In the genomic region with DNA sequence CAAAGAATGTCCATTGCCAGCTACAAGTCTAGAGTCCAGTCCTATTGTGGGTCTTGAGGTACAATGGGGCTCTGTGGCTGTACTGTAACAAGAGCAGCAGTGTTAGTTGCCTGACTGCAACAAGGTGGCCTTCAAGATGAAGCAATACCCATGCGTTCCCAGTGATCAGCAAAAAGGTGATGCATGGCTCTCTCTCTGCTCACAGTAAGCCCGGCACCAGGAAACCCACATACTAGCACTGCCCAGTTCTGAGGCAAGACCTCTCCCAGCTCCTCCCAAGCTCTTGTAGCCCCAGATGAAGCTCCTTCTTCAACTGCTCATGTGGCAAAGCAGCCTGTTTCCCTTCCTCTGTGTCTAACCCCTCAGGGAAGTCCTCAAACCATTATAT, we compare ENCODE assay signal across 20 mouse cellular contexts. TPM values are rescaled to one million over a fixed set of nuclear protein-coding genes. Genes with fewer than 3 reads are reported as not detected.
A peak's percentile ranks its signal among the peaks of the same experiment; 100 is the strongest.
DNase-seq lines count a peak whose midpoint lies in the region; ATAC-seq lines count a peak whose summit lies in the region.
"Had no signal": no experiment of that assay in that cellular context is flagged by ENCODE, and none has a peak within 500 bp of the region (broad histone marks: within the 10 kb centered on the region; RNA-seq: fewer than 3 reads in every experiment).

No protein-coding gene starts in this region.

- no peak for DNase-seq in forebrain, embryonic 10.5 days (ENCODE audit: extremely low spot score, low spot score)
- no peak for DNase-seq in forebrain, embryonic 11.5 days (ENCODE audit: low spot score)
- DNase-seq in hindbrain, embryonic 10.5 days (ENCODE audit: low spot score), result no peak
- no peak for DNase-seq in limb, embryonic 11.5 days (ENCODE audit: low spot score)
- no peak for DNase-seq in kidney, postnatal 14 days
- DNase-seq in cerebellum, postnatal 4 days (ENCODE audit: low spot score in 2 of 2), result no peak
- DNase-seq: adrenal gland, adult 8-10 months; adrenal gland, postnatal 36 days; B cell, adult 2 months; cerebellum, adult 2 months; cerebellum, postnatal 25 days; heart, adult 18-20 months; kidney, adult 18-20 months had no signal

- H3K9ac ChIP-seq in forebrain, embryonic 11.5 days (ENCODE audit: low read length), result no peak overlapping the region
- H3K9ac ChIP-seq in hindbrain, embryonic 16.5 days (ENCODE audit: low read depth, low read length), result no peak overlapping the region
- H3K9ac ChIP-seq in limb, embryonic 11.5 days (ENCODE audit: low read length), result no peak overlapping the region
- H3K9ac ChIP-seq: forebrain, embryonic 15.5 days; heart, embryonic 12.5 days; hindbrain, embryonic 15.5 days had no signal

- H3K4me1 ChIP-seq in forebrain, embryonic 10.5 days, result peaks cover 85% of the 10 kb centered on the region
- peaks cover 9% of the 10 kb centered on the region; the same call in 1 of the 2 replicates for H3K4me1 ChIP-seq in forebrain, embryonic 11.5 days (replicated peaks; ENCODE audit: control insufficient read depth, insufficient read depth, low read length)
- peaks cover 73% of the 10 kb centered on the region for H3K4me1 ChIP-seq in hindbrain, embryonic 10.5 days (replicated peaks)
- H3K4me1 ChIP-seq in hindbrain, embryonic 16.5 days (ENCODE audit: control insufficient read depth, insufficient read depth, low read depth, low read length), result no peaks in the 10 kb centered on the region
- peaks cover 72% of the 10 kb centered on the region for H3K4me1 ChIP-seq in limb, embryonic 11.5 days (ENCODE audit: control insufficient read depth, insufficient read depth, low read length)

- H3K9me3 ChIP-seq in forebrain, embryonic 10.5 days, result no peaks in the 10 kb centered on the region
- no peaks in the 10 kb centered on the region for H3K9me3 ChIP-seq in forebrain, embryonic 11.5 days (ENCODE audit: control insufficient read depth, low read length)
- no peaks in the 10 kb centered on the region for H3K9me3 ChIP-seq in hindbrain, embryonic 10.5 days
- H3K9me3 ChIP-seq in hindbrain, embryonic 16.5 days (ENCODE audit: control insufficient read depth, low read length), result no peaks in the 10 kb centered on the region
- no peaks in the 10 kb centered on the region for H3K9me3 ChIP-seq in limb, embryonic 11.5 days (ENCODE audit: control insufficient read depth, low read length)
- H3K9me3 ChIP-seq: forebrain, embryonic 15.5 days; G1E; heart, embryonic 12.5 days; hindbrain, embryonic 15.5 days had no signal

- ATAC-seq in forebrain, embryonic 11.5 days (replicated peaks; ENCODE audit: low FRiP score), result no peak
- ATAC-seq in hindbrain, embryonic 16.5 days, result no peak
- ATAC-seq in limb, embryonic 11.5 days (ENCODE audit: insufficient number of reproducible peaks, low FRiP score, low TSS enrichment, low read depth), result no peak
- ATAC-seq: CD4-positive, CD25-positive, alpha-beta regulatory T cell, adult 4 months; forebrain, embryonic 15.5 days; inflammation-experienced regulatory T-cells, adult 6 months had no signal

- peak overlapping the region; percentile 81; the same call in 1 of the 2 replicates for H3K27ac ChIP-seq in forebrain, embryonic 10.5 days
- no peak overlapping the region for H3K27ac ChIP-seq in forebrain, embryonic 11.5 days (ENCODE audit: low read depth, low read length)
- H3K27ac ChIP-seq in hindbrain, embryonic 10.5 days, result 0 out of 2 replicates have a peak overlapping the region, but pooled peaks have one; percentile 3
- no peak overlapping the region for H3K27ac ChIP-seq in hindbrain, embryonic 16.5 days (ENCODE audit: low read depth, low read length)
- peak overlapping the region; percentile 38; the same call in 1 of the 2 replicates for H3K27ac ChIP-seq in limb, embryonic 11.5 days (replicated peaks; ENCODE audit: low read depth, low read length)
- H3K27ac ChIP-seq: forebrain, embryonic 15.5 days; hindbrain, embryonic 15.5 days had no signal

- H3K4me2 ChIP-seq in forebrain, embryonic 11.5 days (ENCODE audit: low read depth, low read length, severe bottlenecking), result no peak overlapping the region
- H3K4me2 ChIP-seq in hindbrain, embryonic 16.5 days (ENCODE audit: low read length), result no peak overlapping the region
- no peak overlapping the region for H3K4me2 ChIP-seq in limb, embryonic 11.5 days (ENCODE audit: low read depth, severe bottlenecking)
- H3K4me2 ChIP-seq: forebrain, embryonic 15.5 days; heart, embryonic 12.5 days; hindbrain, embryonic 15.5 days had no signal

- H3K27me3 ChIP-seq in forebrain, embryonic 10.5 days (ENCODE audit: poor library complexity, severe bottlenecking), result no peaks in the 10 kb centered on the region
- H3K27me3 ChIP-seq in forebrain, embryonic 11.5 days (ENCODE audit: control insufficient read depth, insufficient read depth, low read length), result no peaks in the 10 kb centered on the region
- peaks cover 10% of the 10 kb centered on the region; the same call in 1 of the 2 replicates for H3K27me3 ChIP-seq in hindbrain, embryonic 10.5 days (ENCODE audit: insufficient read depth, poor library complexity, severe bottlenecking)
- no peaks in the 10 kb centered on the region for H3K27me3 ChIP-seq in hindbrain, embryonic 16.5 days (replicated peaks; ENCODE audit: control insufficient read depth, insufficient read depth, low read length)
- no peaks in the 10 kb centered on the region for H3K27me3 ChIP-seq in limb, embryonic 11.5 days (ENCODE audit: control insufficient read depth, insufficient read depth, low read length)
- H3K27me3 ChIP-seq: forebrain, embryonic 15.5 days; heart, embryonic 12.5 days; hindbrain, embryonic 15.5 days had no signal

- no peaks in the 10 kb centered on the region for H3K36me3 ChIP-seq in forebrain, embryonic 10.5 days (replicated peaks)
- no peaks in the 10 kb centered on the region for H3K36me3 ChIP-seq in forebrain, embryonic 11.5 days (ENCODE audit: control insufficient read depth, insufficient read depth, low read length)
- H3K36me3 ChIP-seq in hindbrain, embryonic 10.5 days, result no peaks in the 10 kb centered on the region
- no peaks in the 10 kb centered on the region for H3K36me3 ChIP-seq in hindbrain, embryonic 16.5 days (ENCODE audit: control insufficient read depth, insufficient read depth, low read length)
- no peaks in the 10 kb centered on the region for H3K36me3 ChIP-seq in limb, embryonic 11.5 days (ENCODE audit: control insufficient read depth, insufficient read depth, low read length)
- H3K36me3 ChIP-seq: forebrain, embryonic 15.5 days; G1E; heart, embryonic 12.5 days; hindbrain, embryonic 15.5 days had no signal

- 95% methylated on average over 2 of the region's 2 CpGs for WGBS in forebrain, embryonic 10.5 days
- 90% methylated on average over 2 of the region's 2 CpGs for WGBS in forebrain, embryonic 11.5 days
- WGBS in hindbrain, embryonic 10.5 days, result 94% methylated on average over 2 of the region's 2 CpGs
- 97% methylated on average over 2 of the region's 2 CpGs for WGBS in hindbrain, embryonic 16.5 days
- 85% methylated on average over 2 of the region's 2 CpGs for WGBS in limb, embryonic 11.5 days

- no peak overlapping the region for H3K4me3 ChIP-seq in forebrain, embryonic 10.5 days
- H3K4me3 ChIP-seq in forebrain, embryonic 11.5 days (ENCODE audit: low read depth, low read length), result no peak overlapping the region
- no peak overlapping the region for H3K4me3 ChIP-seq in hindbrain, embryonic 10.5 days
- no peak overlapping the region for H3K4me3 ChIP-seq in hindbrain, embryonic 16.5 days (ENCODE audit: low read length)
- no peak overlapping the region for H3K4me3 ChIP-seq in limb, embryonic 11.5 days (ENCODE audit: low read depth, low read length)
- H3K4me3 ChIP-seq: forebrain, embryonic 15.5 days; heart, embryonic 12.5 days; hindbrain, embryonic 15.5 days had no signal

RNA-seq across cellular contexts. Expression of gene Mrpl23, which starts 23.6 kb away (rescaled TPM):
- polyA plus RNA-seq in forebrain, embryonic 10.5 days (2016; fragmentation: Nextera tagmentation; extraction: Ambion mirVana), result 15.8 and 16.1 TPM in 2 replicates
- 18.3 and 18.7 TPM in 2 replicates for polyA plus RNA-seq in forebrain, embryonic 11.5 days (2014; fragmentation: Nextera tagmentation; extraction: Ambion mirVana)
- polyA plus RNA-seq in hindbrain, embryonic 10.5 days (2016; fragmentation: Nextera tagmentation; extraction: Ambion mirVana), result 17.7 and 19.7 TPM in 2 replicates
- 22.3 and 26.2 TPM in 2 replicates for polyA plus RNA-seq in hindbrain, embryonic 16.5 days (2015; fragmentation: Nextera tagmentation; extraction: Ambion mirVana)
- 17.8 and 19.7 TPM in 2 replicates for polyA plus RNA-seq in limb, embryonic 11.5 days (2014; fragmentation: Nextera tagmentation; extraction: Ambion mirVana)

RNA-seq across cellular contexts. Expression of gene Tnnt3, which starts 57.4 kb away (rescaled TPM):
- polyA plus RNA-seq in forebrain, embryonic 10.5 days (2016; fragmentation: Nextera tagmentation; extraction: Ambion mirVana), result 0.33 and 1.1 TPM in 2 replicates
- 1.00 and 1.0 TPM in 2 replicates for polyA plus RNA-seq in forebrain, embryonic 11.5 days (2014; fragmentation: Nextera tagmentation; extraction: Ambion mirVana)
- polyA plus RNA-seq in hindbrain, embryonic 10.5 days (2016; fragmentation: Nextera tagmentation; extraction: Ambion mirVana), result 1.1 and 3.0 TPM in 2 replicates
- 3.1 and 25.7 TPM in 2 replicates for polyA plus RNA-seq in hindbrain, embryonic 16.5 days (2015; fragmentation: Nextera tagmentation; extraction: Ambion mirVana)
- 8.0 and 10.8 TPM in 2 replicates for polyA plus RNA-seq in limb, embryonic 11.5 days (2014; fragmentation: Nextera tagmentation; extraction: Ambion mirVana)
- polyA plus RNA-seq: G1E had no signal

Comparison
In these comparisons a context has a peak if more than half of its experiments do, and no peak if none do; other contexts are left out.
1. H3K27ac ChIP-seq: peak in forebrain, embryonic 10.5 days (single experiment), hindbrain, embryonic 10.5 days (single experiment) and limb, embryonic 11.5 days (single experiment); none in forebrain, embryonic 11.5 days (single experiment) and hindbrain, embryonic 16.5 days (single experiment).